Mouse (Mus musculus) testis, adult 2 months (tissue): ENCODE results near the gene Acsl1.

Source experiments
- CTCF ChIP-seq: fragments of 200-500 bp; IDR thresholded peaks from 2 replicates; pipeline ENCODE4 v1.5.1; 2012; ENCODE audit warnings: low read depth, mild to moderate bottlenecking, inconsistent platforms, low read length, moderate library complexity; ENCODE audit not compliant: control insufficient read depth, insufficient read depth, insufficient replicate concordance
- POLR2A ChIP-seq: fragments of 200-500 bp; IDR thresholded peaks from 2 replicates; pipeline ENCODE4 v1.6.1; 2012; ENCODE audit warnings: low read depth, mild to moderate bottlenecking, inconsistent platforms, low read length, moderate library complexity; ENCODE audit not compliant: control insufficient read depth

DNA sequence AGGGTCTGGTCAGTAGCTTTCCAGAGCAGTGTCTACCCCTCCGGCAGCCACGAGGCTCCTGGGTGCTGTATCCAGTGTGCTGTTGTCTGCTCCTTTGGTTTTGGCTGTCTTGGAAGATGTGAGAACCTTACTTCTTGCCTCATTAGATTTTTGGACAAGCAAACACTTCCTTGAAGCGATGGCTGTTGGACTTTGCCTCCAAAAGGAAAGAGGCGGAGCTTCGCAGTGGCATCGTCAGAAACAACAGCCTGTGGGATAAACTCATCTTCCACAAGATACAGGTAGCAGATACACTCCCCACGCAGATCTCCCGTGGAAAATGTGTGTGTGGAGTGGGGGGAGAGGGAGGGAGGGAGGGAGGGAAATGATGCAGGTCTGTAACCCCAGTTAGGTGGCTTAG lies 55.3 kb downstream of the Acsl1 start:
- TF ChIP-seq CTCF (no peak), POLR2A (no peak)
